Comparison of ENCODE assay signal across 26 mouse cellular contexts in the genomic region with DNA sequence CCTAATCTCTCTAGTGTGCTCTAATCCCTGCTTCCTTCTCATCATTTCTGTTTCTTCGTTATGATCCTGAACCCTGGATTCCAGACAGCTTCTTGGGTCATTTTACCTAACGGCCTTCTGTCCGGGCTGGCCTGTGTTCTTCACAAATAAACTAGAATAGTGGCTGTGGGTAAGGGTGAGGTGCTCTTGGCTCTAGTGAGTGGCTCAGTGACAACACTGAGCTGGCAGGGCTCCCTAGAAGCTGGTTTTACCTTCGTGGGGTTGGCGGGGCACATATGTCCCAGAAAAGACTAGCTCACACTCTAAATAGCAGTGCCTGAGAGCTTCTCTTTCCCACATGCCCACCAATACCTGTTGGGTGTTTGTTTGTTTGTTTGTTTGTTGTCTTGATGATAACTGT. TPM values are rescaled to one million over a fixed set of nuclear protein-coding genes. Genes with fewer than 3 reads are reported as not detected.
DNase-seq lines count a peak whose midpoint lies in the region; ATAC-seq lines count a peak whose summit lies in the region.
"Had no signal": no experiment of that assay in that cellular context is flagged by ENCODE, and none has a peak within 500 bp of the region (broad histone marks: within the 10 kb centered on the region; RNA-seq: fewer than 3 reads in every experiment).

No protein-coding gene starts in this region.

- H3K27ac ChIP-seq in midbrain, embryonic 11.5 days (ENCODE audit: low read depth, low read length), result no peak overlapping the region
- H3K27ac ChIP-seq in midbrain, embryonic 14.5 days (replicated peaks; ENCODE audit: low read depth, low read length), result no peak overlapping the region
- H3K27ac ChIP-seq in neural tube, embryonic 15.5 days (replicated peaks), result no peak overlapping the region
- H3K27ac ChIP-seq: embryonic facial prominence, embryonic 15.5 days; gastrocnemius, adult 2 months; hindbrain, embryonic 15.5 days; layer of hippocampus, adult 2 months; left cerebral cortex, adult 2 months; liver, embryonic 15.5 days; lung, embryonic 15.5 days; stomach, embryonic 15.5 days had no signal

- no peak overlapping the region for H3K4me3 ChIP-seq in midbrain, embryonic 11.5 days (ENCODE audit: low read depth, low read length)
- no peak overlapping the region for H3K4me3 ChIP-seq in midbrain, embryonic 14.5 days (replicated peaks; ENCODE audit: low read depth, low read length)
- H3K4me3 ChIP-seq in neural tube, embryonic 15.5 days (replicated peaks), result no peak overlapping the region
- H3K4me3 ChIP-seq: embryonic facial prominence, embryonic 15.5 days; gastrocnemius, adult 2 months; hindbrain, embryonic 15.5 days; layer of hippocampus, adult 2 months; left cerebral cortex, adult 2 months; liver, embryonic 15.5 days; lung, embryonic 15.5 days; stomach, embryonic 15.5 days had no signal

- H3K4me2 ChIP-seq in midbrain, embryonic 11.5 days, result no peak overlapping the region
- no peak overlapping the region for H3K4me2 ChIP-seq in midbrain, embryonic 14.5 days (ENCODE audit: low read length)
- H3K4me2 ChIP-seq in neural tube, embryonic 15.5 days, result no peak overlapping the region
- H3K4me2 ChIP-seq: embryonic facial prominence, embryonic 15.5 days; heart, embryonic 11.5 days; hindbrain, embryonic 15.5 days; lung, embryonic 15.5 days; stomach, embryonic 15.5 days had no signal

- no peak overlapping the region for H3K9ac ChIP-seq in midbrain, embryonic 11.5 days (ENCODE audit: low read length)
- H3K9ac ChIP-seq in midbrain, embryonic 14.5 days (replicated peaks; ENCODE audit: low read length), result no peak overlapping the region
- H3K9ac ChIP-seq in neural tube, embryonic 15.5 days (replicated peaks), result no peak overlapping the region
- H3K9ac ChIP-seq: embryonic facial prominence, embryonic 15.5 days; hindbrain, embryonic 15.5 days; liver, embryonic 15.5 days; lung, embryonic 15.5 days; stomach, embryonic 15.5 days had no signal

- H3K9me3 ChIP-seq in midbrain, embryonic 11.5 days (ENCODE audit: control insufficient read depth, low read length), result no peaks in the 10 kb centered on the region
- no peaks in the 10 kb centered on the region for H3K9me3 ChIP-seq in midbrain, embryonic 14.5 days (ENCODE audit: control insufficient read depth, low read length)
- H3K9me3 ChIP-seq in neural tube, embryonic 15.5 days (replicated peaks), result no peaks in the 10 kb centered on the region
- H3K9me3 ChIP-seq: embryonic facial prominence, embryonic 15.5 days; hindbrain, embryonic 15.5 days; liver, embryonic 15.5 days; lung, embryonic 15.5 days; stomach, embryonic 15.5 days had no signal

- no peaks in the 10 kb centered on the region for H3K4me1 ChIP-seq in midbrain, embryonic 11.5 days (ENCODE audit: control insufficient read depth, insufficient read depth, low read length)
- H3K4me1 ChIP-seq in midbrain, embryonic 14.5 days (ENCODE audit: control insufficient read depth, insufficient read depth, low read length), result no peaks in the 10 kb centered on the region
- H3K4me1 ChIP-seq in neural tube, embryonic 15.5 days, result no peaks in the 10 kb centered on the region
- H3K4me1 ChIP-seq: embryonic facial prominence, embryonic 15.5 days; hindbrain, embryonic 15.5 days; liver, embryonic 15.5 days; lung, embryonic 15.5 days; stomach, embryonic 15.5 days had no signal

- DNase-seq in adrenal gland, adult 2 months, result peak; percentile 14
- no peak for DNase-seq in adrenal gland, adult 18-20 months (ENCODE audit: low spot score in 2 of 2)
- peak; percentile 31 for DNase-seq in midbrain, embryonic 11.5 days (ENCODE audit: low spot score, missing footprints)
- DNase-seq in midbrain, embryonic 14.5 days, result no peak
- DNase-seq in cerebellum, adult 9-11 months, result peak; percentile 34
- DNase-seq in urinary bladder, postnatal 4 days (ENCODE audit: low spot score in 2 of 2), result no peak
- DNase-seq in gastrocnemius, postnatal 4 days (ENCODE audit: low spot score in 2 of 2), result no peak
- DNase-seq: gastrocnemius, adult 2 months; heart, adult 11 months; kidney, postnatal 25 days; lung, postnatal 4 days; right cerebral cortex, adult 18-20 months; thymus, postnatal 36 days had no signal

- no peak for ATAC-seq in midbrain, embryonic 11.5 days (ENCODE audit: low FRiP score)
- no peak for ATAC-seq in midbrain, embryonic 14.5 days (ENCODE audit: low FRiP score, low TSS enrichment)
- no peak for ATAC-seq in neural tube, embryonic 15.5 days (ENCODE audit: low FRiP score)
- ATAC-seq: activated CD4-positive, CD25-positive, alpha-beta regulatory T cell, adult 4 months; forebrain, embryonic 14.5 days; intestine, postnatal 0 days; midbrain, embryonic 16.5 days had no signal

- 76% methylated on average over 5 of the region's 5 CpGs for WGBS in midbrain, embryonic 11.5 days
- WGBS in midbrain, embryonic 14.5 days, result 87% methylated on average over 5 of the region's 5 CpGs
- 87% methylated on average over 5 of the region's 5 CpGs for WGBS in neural tube, embryonic 15.5 days

- H3K27me3 ChIP-seq in midbrain, embryonic 11.5 days (ENCODE audit: control insufficient read depth, insufficient read depth, low read length), result no peaks in the 10 kb centered on the region
- no peaks in the 10 kb centered on the region for H3K27me3 ChIP-seq in midbrain, embryonic 14.5 days (ENCODE audit: control insufficient read depth, insufficient read depth, low read length)
- no peaks in the 10 kb centered on the region for H3K27me3 ChIP-seq in neural tube, embryonic 15.5 days (replicated peaks)
- H3K27me3 ChIP-seq: embryonic facial prominence, embryonic 15.5 days; hindbrain, embryonic 15.5 days; liver, embryonic 15.5 days; lung, embryonic 15.5 days; stomach, embryonic 15.5 days had no signal

- H3K36me3 ChIP-seq in midbrain, embryonic 11.5 days (ENCODE audit: control insufficient read depth, insufficient read depth, low read length), result no peaks in the 10 kb centered on the region
- H3K36me3 ChIP-seq in midbrain, embryonic 14.5 days (ENCODE audit: control insufficient read depth, insufficient read depth, low read length), result no peaks in the 10 kb centered on the region
- H3K36me3 ChIP-seq in neural tube, embryonic 15.5 days, result no peaks in the 10 kb centered on the region
- H3K36me3 ChIP-seq: embryonic facial prominence, embryonic 15.5 days; hindbrain, embryonic 15.5 days; liver, embryonic 15.5 days; lung, embryonic 15.5 days; stomach, embryonic 15.5 days had no signal

RNA-seq across cellular contexts. Expression of a gene that starts 19.9 kb away (rescaled TPM):
- 1 to 10 TPM; 1.1 TPM for total RNA-seq in adrenal gland, adult 2 months (2021)
- 0.19 and 0.33 TPM in 2 replicates for polyA plus RNA-seq in adrenal gland, adult 2 months (2012; rRNA removed)
- total RNA-seq in adrenal gland, adult 18-20 months (2021), result under 1 TPM; 0.93 to 0.96 TPM
- polyA plus RNA-seq in midbrain, embryonic 11.5 days (2014; fragmentation: Nextera tagmentation; extraction: Ambion mirVana), result 0.20 and 0.46 TPM in 2 replicates
- 2.6 and 3.0 TPM in 2 replicates for polyA plus RNA-seq in midbrain, embryonic 14.5 days (2014; fragmentation: Nextera tagmentation; extraction: Ambion mirVana)
- 3.1 and 3.4 TPM in 2 replicates for polyA plus RNA-seq in neural tube, embryonic 15.5 days (2015; fragmentation: Nextera tagmentation; extraction: Ambion mirVana)
- total RNA-seq in gastrocnemius, postnatal 4 days (2021), result under 1 TPM; 0.08 to 0.20 TPM

Comparison
In these comparisons a context has a peak if more than half of its experiments do, and no peak if none do; other contexts are left out.
1. DNase-seq: peak in adrenal gland, adult 2 months (single experiment), midbrain, embryonic 11.5 days (single experiment) and cerebellum, adult 9-11 months (single experiment); none in adrenal gland, adult 18-20 months (0 of 2), midbrain, embryonic 14.5 days (single experiment), urinary bladder, postnatal 4 days (0 of 2) and gastrocnemius, postnatal 4 days (0 of 2).